Mouse (Mus musculus) C2C12 (cell line): ENCODE data around the gene Rpl13. TPM values are rescaled to one million over a fixed set of nuclear protein-coding genes. Genes with fewer than 3 reads are reported as not detected.

Experiments used
- H3K27me3 ChIP-seq: one replicate; pipeline ENCODE4 v1.6.1; 2011; ENCODE audit not compliant: control insufficient read depth, insufficient read depth, insufficient read length
- H3K36me3 ChIP-seq: one replicate; pipeline ENCODE4 v1.6.1; 2011; ENCODE audit not compliant: control insufficient read depth, insufficient read depth
- H3K4me3 ChIP-seq: one replicate; pipeline ENCODE4 v1.5.1; 2011; ENCODE audit warnings: mild to moderate bottlenecking, control low read depth; ENCODE audit not compliant: poor library complexity, insufficient read depth, severe bottlenecking
- H3K79me2 ChIP-seq: one replicate; pipeline ENCODE4 v1.6.1; 2011; ENCODE audit not compliant: control insufficient read depth, insufficient read depth
- H3K79me3 ChIP-seq: one replicate; pipeline ENCODE4 v1.6.1; 2011; ENCODE audit warnings: low read depth, control low read depth
- H3ac ChIP-seq: one replicate; pipeline ENCODE3; 2011; ENCODE audit warnings: low read depth; ENCODE audit not compliant: control insufficient read depth, insufficient read length
- CEBPB ChIP-seq: IDR thresholded peaks from one replicate; pipeline ENCODE4 v1.6.1; 2011; ENCODE audit warnings: low read depth, mild to moderate bottlenecking, control low read depth, moderate library complexity
- CTCF ChIP-seq: IDR thresholded peaks from one replicate; pipeline ENCODE4 v1.5.1; 2011; ENCODE audit not compliant: control insufficient read depth, insufficient read depth, insufficient read length
- FOSL1 ChIP-seq: IDR thresholded peaks from one replicate; pipeline ENCODE4 v1.8.0; 2011; ENCODE audit warnings: mild to moderate bottlenecking, low read length; ENCODE audit not compliant: poor library complexity, insufficient read depth, severe bottlenecking
- MAX ChIP-seq: IDR thresholded peaks from one replicate; pipeline ENCODE4 v1.6.1; 2011; ENCODE audit warnings: mild to moderate bottlenecking, control low read depth
- MYOD1 ChIP-seq: IDR thresholded peaks from one replicate; pipeline ENCODE4 v1.6.1; 2011; ENCODE audit warnings: low read depth; ENCODE audit not compliant: control insufficient read depth, insufficient read length
- MYOG ChIP-seq: IDR thresholded peaks from one replicate; pipeline ENCODE4 v1.6.1; 2011; ENCODE audit not compliant: control insufficient read depth, insufficient read length; ENCODE audit errors: extremely low read depth
- USF1 ChIP-seq: IDR thresholded peaks from one replicate; pipeline ENCODE4 v1.6.1; 2011; ENCODE audit warnings: low read depth, mild to moderate bottlenecking, control low read depth, moderate library complexity
- polyA plus RNA-seq: library from polyadenylated mRNA; unstranded; fragments of >200 nt; fragmentation: generic; extraction: Trizol; gene quantifications from one replicate; pipeline ENCODE4 v1.2.1, GENCODE M21; 2012; ENCODE audit warnings: missing spikeins

Rpl13 gene
- polyA plus RNA-seq, 1 experiment, result 3,422 TPM

DNA sequence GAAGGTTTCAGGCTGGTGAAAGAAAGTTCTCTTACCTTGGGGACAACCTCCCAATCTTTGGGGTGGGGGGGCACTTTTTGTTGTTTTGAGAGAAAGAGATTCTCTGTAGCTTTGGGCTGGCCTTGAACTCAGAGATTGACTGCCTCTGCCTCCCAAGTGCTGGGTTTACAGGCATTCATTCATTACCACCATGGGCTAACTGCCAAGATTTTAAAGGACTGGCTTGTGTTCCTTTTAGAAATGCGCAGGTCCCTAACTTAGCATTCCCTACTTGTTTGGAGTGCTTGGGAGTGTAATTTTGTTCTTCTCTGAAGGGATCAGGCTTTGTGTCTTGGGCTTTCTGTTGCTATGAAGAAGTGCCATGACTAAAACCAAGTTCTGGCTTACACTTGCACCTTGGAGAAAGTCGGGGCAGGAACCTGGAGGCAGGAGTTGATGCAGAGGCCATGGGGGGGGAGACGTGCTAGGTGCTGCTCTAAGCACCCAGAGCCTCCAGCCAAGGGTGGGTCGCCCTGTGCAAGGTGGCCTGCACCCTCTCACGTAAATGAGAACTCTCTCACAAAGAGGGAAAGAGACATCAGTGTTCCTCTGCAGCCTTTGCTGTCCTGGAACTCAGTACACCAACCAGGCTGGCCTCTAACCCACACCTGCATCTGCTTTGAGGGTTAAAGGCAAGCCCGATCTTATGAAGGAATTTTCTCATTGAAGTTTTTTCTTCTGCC lies 2.1 kb downstream of the Rpl13 start:
- Histone ChIP-seq H3K79me3 (peaks cover 20% of the 10 kb centered on the region), H3K36me3 (peaks cover 32% of the 10 kb centered on the region), H3K27me3 (no peaks in the 10 kb centered on the region), H3K79me2 (peaks cover 26% of the 10 kb centered on the region), H3ac (peak overlapping the region; percentile 99), H3K4me3 (peak overlapping the region; percentile 83)
- TF ChIP-seq MAX, result no peak
- no peak for TF ChIP-seq CEBPB
- no peak for TF ChIP-seq MYOD1
- TF ChIP-seq FOSL1, result no peak
- no peak for TF ChIP-seq CTCF
- TF ChIP-seq USF1, result no peak
- TF ChIP-seq MYOG, result no peak

DNA sequence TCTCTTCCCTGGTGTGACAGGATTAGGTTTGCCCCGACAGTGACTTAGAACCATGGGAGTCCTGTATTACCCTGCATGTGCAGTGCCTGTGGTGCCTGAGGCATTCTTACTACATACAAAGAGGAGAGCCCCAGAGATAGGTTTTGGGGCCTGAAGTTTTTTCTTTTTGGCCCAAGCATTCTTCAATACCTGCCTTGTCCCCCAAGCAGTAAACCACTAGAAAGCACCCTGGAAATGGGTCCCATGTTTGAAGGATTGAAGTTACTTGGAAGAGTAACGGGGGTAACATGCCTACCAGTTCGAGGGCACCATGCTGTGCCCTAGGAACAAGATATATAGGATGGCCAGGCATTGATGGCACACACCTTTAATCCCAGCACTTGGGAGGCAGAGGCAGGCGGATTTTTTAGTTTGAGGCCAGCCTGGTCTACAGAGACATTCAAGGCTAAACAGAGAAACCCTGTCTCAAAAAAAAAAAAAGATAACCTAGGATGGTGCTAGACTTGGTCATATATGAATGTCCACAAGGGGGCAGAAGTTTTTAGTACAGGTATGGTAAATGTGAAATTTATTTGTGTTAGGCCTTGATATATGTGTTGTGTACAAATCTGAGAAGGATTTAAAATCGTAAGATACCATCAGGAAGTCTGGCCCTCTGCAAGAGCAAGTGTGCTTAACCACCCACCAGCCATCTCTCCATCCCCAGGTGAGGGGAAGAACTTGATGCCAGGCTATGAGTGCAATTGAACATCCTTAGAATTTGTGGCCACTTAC lies 3.6 kb downstream of the Rpl13 start:
- no peak overlapping the region for H3ac ChIP-seq
- TF ChIP-seq FOSL1 (no peak), MYOG (no peak), CTCF (no peak), USF1 (no peak), MYOD1 (no peak), MAX (no peak), CEBPB (no peak)
- peaks cover 26% of the 10 kb centered on the region for H3K79me2 ChIP-seq
- peaks cover 20% of the 10 kb centered on the region for H3K79me3 ChIP-seq
- no peak overlapping the region for H3K4me3 ChIP-seq
- H3K36me3 ChIP-seq, result peaks cover 32% of the 10 kb centered on the region
- no peaks in the 10 kb centered on the region for H3K27me3 ChIP-seq

DNA sequence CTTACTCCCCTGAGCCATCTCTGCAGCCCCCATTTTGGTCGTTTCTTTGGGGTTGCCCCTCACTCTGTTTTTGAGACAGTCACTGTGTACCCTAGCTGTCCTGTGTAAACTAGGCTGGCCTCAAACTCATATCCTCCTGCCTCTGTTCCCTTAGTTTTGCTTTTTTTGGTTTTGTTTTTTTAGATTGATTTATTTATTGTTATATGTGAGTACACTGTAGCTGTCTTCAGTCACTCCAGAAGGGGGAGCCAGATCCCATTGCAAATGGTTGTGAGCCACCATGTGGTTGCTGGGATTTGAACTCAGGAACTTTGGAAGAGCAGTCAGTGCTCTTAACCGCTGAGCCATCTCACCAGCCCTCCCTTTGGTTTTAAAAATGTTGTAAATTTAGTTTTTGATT lies 4.4 kb downstream of the Rpl13 start:
- Histone ChIP-seq H3K36me3 (peaks cover 32% of the 10 kb centered on the region), H3K79me2 (peaks cover 26% of the 10 kb centered on the region), H3K79me3 (peaks cover 20% of the 10 kb centered on the region), H3K27me3 (no peaks in the 10 kb centered on the region), H3K4me3 (no peak overlapping the region), H3ac (no peak overlapping the region)
- TF ChIP-seq CEBPB, result no peak
- no peak for TF ChIP-seq CTCF
- TF ChIP-seq FOSL1, result no peak
- TF ChIP-seq MAX, result no peak
- no peak for TF ChIP-seq USF1
- no peak for TF ChIP-seq MYOG
- TF ChIP-seq MYOD1, result no peak

DNA sequence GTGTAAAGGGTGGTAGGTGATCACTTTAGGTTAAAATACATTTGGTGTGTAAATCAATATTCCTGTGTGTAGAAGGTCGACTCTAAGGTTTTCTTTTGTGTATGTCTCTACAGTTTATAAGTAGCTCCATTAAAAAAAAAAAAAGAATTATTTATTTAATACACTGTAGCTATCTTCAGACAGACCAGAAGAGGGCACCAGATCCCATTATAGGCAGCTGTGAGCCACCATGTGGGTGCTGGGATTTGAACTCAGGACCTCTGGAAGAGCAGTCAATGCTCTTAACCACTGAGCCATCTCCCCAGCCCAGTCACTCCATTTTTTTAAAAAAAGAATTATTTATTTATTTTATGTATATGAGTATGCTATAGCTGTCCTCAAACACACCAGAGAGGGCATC lies 5.9 kb downstream of the Rpl13 start:
- H3K79me3 ChIP-seq, result peaks cover 17% of the 10 kb centered on the region
- H3ac ChIP-seq, result no peak overlapping the region
- no peak overlapping the region for H3K4me3 ChIP-seq
- peaks cover 18% of the 10 kb centered on the region for H3K79me2 ChIP-seq
- H3K27me3 ChIP-seq, result no peaks in the 10 kb centered on the region
- H3K36me3 ChIP-seq, result peaks cover 31% of the 10 kb centered on the region
- TF ChIP-seq CEBPB, result no peak
- TF ChIP-seq MYOG, result no peak
- no peak for TF ChIP-seq MYOD1
- TF ChIP-seq MAX, result no peak
- TF ChIP-seq FOSL1, result no peak

DNA sequence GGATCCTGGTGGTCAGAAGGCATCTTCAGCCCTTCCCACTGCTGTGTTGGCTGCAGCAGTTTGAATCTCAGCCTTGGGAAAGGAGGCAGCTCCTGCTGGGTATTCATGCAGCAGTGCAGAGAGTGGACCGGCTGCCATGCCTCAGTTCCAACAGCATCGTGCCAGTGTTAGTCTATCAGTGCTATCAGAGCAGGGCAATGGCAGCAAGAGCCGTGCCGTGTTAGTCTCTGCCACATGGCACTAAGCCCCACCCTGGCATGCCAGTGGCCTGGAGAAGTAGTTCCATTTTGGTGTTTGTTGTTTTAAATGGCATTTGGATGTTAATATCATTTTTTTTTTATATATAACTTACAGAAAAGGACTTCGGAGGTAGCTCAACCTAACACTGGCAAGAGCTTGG lies 6.8 kb downstream of the Rpl13 start:
- H3ac ChIP-seq, result no peak overlapping the region
- H3K79me2 ChIP-seq, result peaks cover 9% of the 10 kb centered on the region
- TF ChIP-seq USF1, result no peak
- no peak for TF ChIP-seq CEBPB
- no peak for TF ChIP-seq CTCF
- no peak for TF ChIP-seq FOSL1
- TF ChIP-seq MAX, result no peak
- no peak for TF ChIP-seq MYOG
- TF ChIP-seq MYOD1, result no peak
- no peak overlapping the region for H3K4me3 ChIP-seq
- H3K36me3 ChIP-seq, result peaks cover 21% of the 10 kb centered on the region
- H3K79me3 ChIP-seq, result peaks cover 8% of the 10 kb centered on the region
- H3K27me3 ChIP-seq, result no peaks in the 10 kb centered on the region
